In the genomic region with DNA sequence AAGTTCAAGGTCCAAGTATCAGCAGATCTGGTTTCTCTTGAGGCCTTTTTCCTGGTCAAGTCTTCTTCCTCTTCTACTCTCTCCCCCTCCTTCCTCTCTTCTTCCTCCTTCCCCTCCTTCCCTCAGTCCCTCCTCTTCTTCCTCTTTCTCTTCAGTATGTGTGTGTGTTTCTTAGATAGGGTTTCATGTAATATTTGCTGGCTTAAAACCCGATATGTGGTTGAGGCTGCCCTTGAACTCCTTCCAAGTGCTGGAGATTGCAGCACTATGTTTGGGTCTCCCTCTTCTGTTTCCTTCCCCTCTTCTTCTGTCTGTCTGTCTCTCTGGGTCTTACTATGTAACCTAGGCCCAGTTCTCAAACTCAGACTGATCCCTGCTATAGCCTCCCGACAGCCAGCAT, we compare ENCODE assay signal across 1 mouse cellular context.
TF ChIP-seq lines count a peak whose summit lies in the region.

No protein-coding gene starts in this region.

TF ChIP-seq in MEL, 35 proteins besides CTCF, POLR2A, EP300 and RAD21 (continued from another document):
- TF ChIP-seq ZMIZ1 (IDR thresholded peaks at IDR 0.05; ENCODE audit: low read depth, low read length) (no peak), TBP (IDR thresholded peaks at IDR 0.05; ENCODE audit: low read depth, low read length) (peak; percentile 61; the same call in 1 of the 2 replicates)
